18 mouse cellular contexts compared by ENCODE assay signal in the genomic region with DNA sequence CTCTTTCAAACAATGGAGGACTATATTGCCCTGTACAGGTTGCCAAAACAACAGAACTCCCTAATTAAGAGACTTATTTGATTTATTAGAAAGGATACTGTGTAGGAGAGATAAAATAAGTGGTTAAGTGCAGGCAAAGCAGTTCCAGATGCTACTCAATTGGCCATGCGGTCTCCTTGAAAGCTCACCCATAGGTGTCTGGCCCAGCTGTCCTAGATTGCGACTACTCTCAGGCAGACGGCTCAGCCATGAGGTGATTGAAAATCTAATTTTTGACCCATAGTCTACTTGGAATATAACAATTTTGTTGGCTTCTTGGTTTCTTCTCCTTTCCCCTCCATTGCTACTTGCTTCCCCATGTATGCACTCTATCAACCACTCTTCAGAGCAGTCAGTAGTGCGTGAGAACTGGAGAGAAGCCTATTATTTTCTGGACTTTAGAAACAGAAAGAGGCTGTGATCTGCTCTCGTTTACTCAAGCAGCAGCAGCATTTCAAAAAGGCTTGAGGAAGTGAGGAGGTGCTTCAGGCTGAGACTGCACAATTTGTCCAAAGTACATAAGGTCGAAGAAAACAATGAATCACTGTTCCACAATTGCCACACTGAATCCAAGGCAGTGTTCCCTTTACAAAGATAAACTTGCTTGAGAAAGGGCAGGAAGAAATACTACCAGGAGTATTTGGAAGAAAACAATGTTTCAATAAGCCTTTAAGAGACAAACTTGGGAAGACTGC.
DNase-seq lines count a peak whose midpoint lies in the region; ATAC-seq lines count a peak whose summit lies in the region.
"Had no signal": no experiment of that assay in that cellular context is flagged by ENCODE, and none has a peak within 500 bp of the region (broad histone marks: within the 10 kb centered on the region; RNA-seq: fewer than 3 reads in every experiment).

No protein-coding gene starts in this region.

- intact Hi-C loops in heart, postnatal 10 days (cut with DNase I) = no loop called here

- no peak for DNase-seq in heart, postnatal 10 days
- DNase-seq in adipocyte (ENCODE audit: low spot score) = peak; percentile 4
- peak; percentile 30 for DNase-seq in limb, embryonic 10.5 days (ENCODE audit: low spot score)
- no peak for DNase-seq in cerebellum, adult 8-10 months
- no peak for DNase-seq in liver, embryonic 11.5 days (ENCODE audit: low spot score)
- DNase-seq: adrenal gland, postnatal 36 days; cerebellum, adult 18-20 months; gastrocnemius, postnatal 25 days; kidney, adult 8-10 months; thymus, postnatal 14 days had no signal

- no peaks in the 10 kb centered on the region for H3K36me3 ChIP-seq in heart, embryonic 15.5 days
- no peaks in the 10 kb centered on the region for H3K36me3 ChIP-seq in limb, embryonic 10.5 days
- no peaks in the 10 kb centered on the region for H3K36me3 ChIP-seq in stomach, embryonic 16.5 days (ENCODE audit: control insufficient read depth, insufficient read depth, low read length)
- H3K36me3 ChIP-seq in liver, embryonic 11.5 days (ENCODE audit: control insufficient read depth, insufficient read depth, low read length) = no peaks in the 10 kb centered on the region
- H3K36me3 ChIP-seq: limb, embryonic 13.5 days; liver, embryonic 15.5 days; midbrain, embryonic 13.5 days had no signal

- no peaks in the 10 kb centered on the region for H3K27me3 ChIP-seq in heart, embryonic 15.5 days
- no peaks in the 10 kb centered on the region for H3K27me3 ChIP-seq in limb, embryonic 10.5 days (ENCODE audit: low read depth, poor library complexity, severe bottlenecking)
- no peaks in the 10 kb centered on the region for H3K27me3 ChIP-seq in stomach, embryonic 16.5 days (ENCODE audit: control insufficient read depth, insufficient read depth, low read length)
- no peaks in the 10 kb centered on the region for H3K27me3 ChIP-seq in liver, embryonic 11.5 days (replicated peaks; ENCODE audit: control insufficient read depth, insufficient read depth, low read length)
- H3K27me3 ChIP-seq: limb, embryonic 13.5 days; liver, embryonic 15.5 days; midbrain, embryonic 13.5 days had no signal

- H3K9me3 ChIP-seq in heart, embryonic 15.5 days (replicated peaks) = no peaks in the 10 kb centered on the region
- no peaks in the 10 kb centered on the region for H3K9me3 ChIP-seq in limb, embryonic 10.5 days (replicated peaks)
- H3K9me3 ChIP-seq in stomach, embryonic 16.5 days (replicated peaks; ENCODE audit: control insufficient read depth, low read length) = no peaks in the 10 kb centered on the region
- H3K9me3 ChIP-seq in liver, embryonic 11.5 days (ENCODE audit: control insufficient read depth, low read length) = no peaks in the 10 kb centered on the region
- H3K9me3 ChIP-seq: limb, embryonic 13.5 days; liver, embryonic 15.5 days; midbrain, embryonic 13.5 days had no signal

- no peak overlapping the region for H3K27ac ChIP-seq in heart, embryonic 15.5 days
- no peak overlapping the region for H3K27ac ChIP-seq in limb, embryonic 10.5 days
- peak overlapping the region; percentile 52; the same call in 1 of the 2 replicates for H3K27ac ChIP-seq in stomach, embryonic 16.5 days (ENCODE audit: low read length)
- H3K27ac ChIP-seq in liver, embryonic 11.5 days (ENCODE audit: low read depth, low read length) = no peak overlapping the region
- H3K27ac ChIP-seq: limb, embryonic 13.5 days; liver, embryonic 15.5 days; midbrain, embryonic 13.5 days had no signal

- H3K9ac ChIP-seq in heart, embryonic 15.5 days = no peak overlapping the region
- no peak overlapping the region for H3K9ac ChIP-seq in stomach, embryonic 16.5 days (ENCODE audit: low read length)
- H3K9ac ChIP-seq in liver, embryonic 11.5 days (ENCODE audit: low read depth, low read length) = no peak overlapping the region
- H3K9ac ChIP-seq: limb, embryonic 13.5 days; liver, embryonic 15.5 days; midbrain, embryonic 13.5 days had no signal

- no peak overlapping the region for H3K4me3 ChIP-seq in heart, embryonic 15.5 days
- no peak overlapping the region for H3K4me3 ChIP-seq in limb, embryonic 10.5 days
- H3K4me3 ChIP-seq in stomach, embryonic 16.5 days (replicated peaks; ENCODE audit: low read length) = no peak overlapping the region
- H3K4me3 ChIP-seq in liver, embryonic 11.5 days (ENCODE audit: low read depth, low read length) = no peak overlapping the region
- H3K4me3 ChIP-seq: limb, embryonic 13.5 days; liver, embryonic 15.5 days; midbrain, embryonic 13.5 days had no signal

- WGBS in heart, embryonic 15.5 days = 67% methylated on average over 6 of the region's 6 CpGs
- WGBS in limb, embryonic 10.5 days = 62% methylated on average over 6 of the region's 6 CpGs
- WGBS in stomach, embryonic 16.5 days = 60% methylated on average over 6 of the region's 6 CpGs
- WGBS in liver, embryonic 11.5 days = 69% methylated on average over 6 of the region's 6 CpGs

- ATAC-seq in heart, embryonic 15.5 days (replicated peaks; ENCODE audit: insufficient number of reproducible peaks, insufficient read depth, low FRiP score, low read depth) = 0 out of 2 replicates have a peak, but pooled peaks have one; percentile 18
- ATAC-seq in stomach, embryonic 16.5 days (ENCODE audit: insufficient read depth, low FRiP score) = no peak
- no peak for ATAC-seq in liver, embryonic 11.5 days (replicated peaks; ENCODE audit: low FRiP score)
- ATAC-seq: activated CD4-positive, CD25-positive, alpha-beta regulatory T cell, adult 4 months; CD4-positive, CD25-positive, alpha-beta regulatory T cell, adult 4 months; forebrain, embryonic 16.5 days; midbrain, embryonic 13.5 days had no signal

- no peak overlapping the region for H3K4me2 ChIP-seq in heart, embryonic 15.5 days
- no peak overlapping the region for H3K4me2 ChIP-seq in stomach, embryonic 16.5 days (ENCODE audit: low read depth, low read length)
- no peak overlapping the region for H3K4me2 ChIP-seq in liver, embryonic 11.5 days
- H3K4me2 ChIP-seq: limb, embryonic 13.5 days; liver, embryonic 15.5 days; midbrain, embryonic 13.5 days had no signal

- no peaks in the 10 kb centered on the region for H3K4me1 ChIP-seq in heart, embryonic 15.5 days (replicated peaks)
- peaks cover 7% of the 10 kb centered on the region; the same call in 1 of the 2 replicates for H3K4me1 ChIP-seq in limb, embryonic 10.5 days
- 0 out of 2 replicates have a peak, but pooled peaks cover 3% of the 10 kb centered on the region for H3K4me1 ChIP-seq in stomach, embryonic 16.5 days (ENCODE audit: control insufficient read depth, insufficient read depth, low read length)
- H3K4me1 ChIP-seq in liver, embryonic 11.5 days (replicated peaks; ENCODE audit: control insufficient read depth, insufficient read depth, low read length) = no peaks in the 10 kb centered on the region
- H3K4me1 ChIP-seq: limb, embryonic 13.5 days; liver, embryonic 15.5 days; midbrain, embryonic 13.5 days had no signal

Comparison
In these comparisons a context has a peak if more than half of its experiments do, and no peak if none do; other contexts are left out.
1. DNase-seq: peak in adipocyte (single experiment) and limb, embryonic 10.5 days (single experiment); none in heart, postnatal 10 days (0 of 2), cerebellum, adult 8-10 months (single experiment) and liver, embryonic 11.5 days (single experiment).